Mouse (Mus musculus) MEL (cell line): ENCODE measurements at regions not wholly inside any gene's neighbourhood (a gene's known extent, or its start where the extent isn't known, plus 50 kb on each side); places are given as distances from the start of the nearest gene placed in this dataset.

Source experiments
- DNase-seq: peaks from one replicate; pipeline ENCODE4 v3.0.0; 2011; ENCODE audit warnings: low read depth, low spot score
- H3K27ac ChIP-seq: 2 replicates; pipeline ENCODE4 v1.5.1; 2012; ENCODE audit warnings: low read depth, mild to moderate bottlenecking, control low read depth, low read length, moderate library complexity; ENCODE audit not compliant: control insufficient read depth
- H3K27me3 ChIP-seq, 2 experiments: fragments of 150-350 bp in 1 of 2; sonication (generic) in 1 of 2; 2 replicates each; pipeline ENCODE4 v1.6.1; 2012; ENCODE audit warnings: low read length in 2 of 2, mild to moderate bottlenecking in 2 of 2, improper control_type of control experiment in 1 of 2, moderate library complexity in 1 of 2; ENCODE audit not compliant: insufficient read depth in 2 of 2, control insufficient read depth in 1 of 2
- H3K36me3 ChIP-seq, 2 experiments: 2 replicates each; pipeline ENCODE4 v1.6.1; 2012 to 2014; ENCODE audit warnings: low read length in 2 of 2, improper control_type of control experiment in 1 of 2, inconsistent platforms in 1 of 2, mild to moderate bottlenecking in 1 of 2; ENCODE audit not compliant: insufficient read depth in 2 of 2, control insufficient read depth in 1 of 2
- H3K4me1 ChIP-seq, 2 experiments: fragments of 150-350 bp in 1 of 2; sonication (generic) in 1 of 2; 2 replicates each; pipeline ENCODE4 v1.6.1; 2012; ENCODE audit warnings: low read length in 2 of 2, improper control_type of control experiment in 1 of 2, mild to moderate bottlenecking in 1 of 2; ENCODE audit not compliant: insufficient read depth in 2 of 2, control insufficient read depth in 1 of 2
- H3K4me3 ChIP-seq, 2 experiments: fragments of 150-350 bp in 1 of 2; sonication (generic) in 1 of 2; 2 replicates each; pipeline ENCODE4 v1.5.1; 2012; ENCODE audit warnings: low read depth in 2 of 2, low read length in 2 of 2, mild to moderate bottlenecking in 2 of 2, moderate library complexity in 2 of 2, control low read depth in 1 of 2, improper control_type of control experiment in 1 of 2; ENCODE audit not compliant: control insufficient read depth in 1 of 2, insufficient read depth in 1 of 2
- H3K79me2 ChIP-seq: 2 replicates; pipeline ENCODE4 v1.6.1; 2012; ENCODE audit warnings: mild to moderate bottlenecking, low read length, moderate library complexity; ENCODE audit not compliant: control insufficient read depth, poor library complexity, insufficient read depth
- H3K9ac ChIP-seq: 2 replicates; pipeline ENCODE4 v1.6.1; 2012; ENCODE audit warnings: low read depth, mild to moderate bottlenecking, control low read depth, low read length, moderate library complexity; ENCODE audit not compliant: control insufficient read depth, poor library complexity, severe bottlenecking
- H3K9me3 ChIP-seq: fragments of 150-350 bp; sonication (generic); replicated peaks from 2 replicates; pipeline ENCODE4 v1.6.1; 2012; ENCODE audit warnings: mild to moderate bottlenecking, low read length, improper control_type of control experiment, moderate library complexity; ENCODE audit not compliant: insufficient read depth
- BHLHE40 ChIP-seq: IDR thresholded peaks from 2 replicates; pipeline ENCODE4 v1.6.1; 2012; ENCODE audit warnings: low read depth, mild to moderate bottlenecking, inconsistent platforms, low read length, improper control_type of control experiment, borderline replicate concordance
- CHD1 ChIP-seq: IDR thresholded peaks from 2 replicates; pipeline ENCODE4 v1.6.1; 2012; ENCODE audit warnings: low read depth, mild to moderate bottlenecking, inconsistent platforms, low read length, improper control_type of control experiment
- CTCF ChIP-seq, 3 experiments: IDR thresholded peaks in 2 of 3; conservative IDR thresholded peaks in 1 of 3; 2 replicates each; pipeline ENCODE4 v1.5.1; 2011 to 2012; ENCODE audit warnings: low read length in 3 of 3, low read depth in 2 of 3, mild to moderate bottlenecking in 2 of 3, improper control_type of control experiment in 1 of 3, inconsistent platforms in 1 of 3, mixed read lengths in 1 of 3, moderate library complexity in 1 of 3; ENCODE audit not compliant: control insufficient read depth in 1 of 3, insufficient read depth in 1 of 3, poor library complexity in 1 of 3, severe bottlenecking in 1 of 3
- E2F4 ChIP-seq: IDR thresholded peaks from 2 replicates; pipeline ENCODE4 v1.6.1; 2011; ENCODE audit warnings: low read depth, low read length, improper control_type of control experiment, borderline replicate concordance
- ELF1 ChIP-seq: IDR thresholded peaks from 2 replicates; pipeline ENCODE4 v1.6.1; 2014; ENCODE audit warnings: low read depth, mild to moderate bottlenecking, inconsistent platforms, low read length, improper control_type of control experiment, moderate library complexity
- GABPA ChIP-seq: IDR thresholded peaks from 2 replicates; pipeline ENCODE4 v1.6.1; 2012; ENCODE audit warnings: low read depth, mild to moderate bottlenecking, inconsistent platforms, low read length, improper control_type of control experiment, moderate library complexity
- HCFC1 ChIP-seq: IDR thresholded peaks from 2 replicates; pipeline ENCODE4 v1.6.1; 2012; ENCODE audit warnings: low read depth, mild to moderate bottlenecking, inconsistent platforms, low read length, improper control_type of control experiment, moderate library complexity
- MEF2A ChIP-seq: IDR thresholded peaks from 2 replicates; pipeline ENCODE4 v1.6.1; 2014; ENCODE audit warnings: low read depth, mild to moderate bottlenecking, inconsistent platforms, low read length, improper control_type of control experiment; ENCODE audit not compliant: poor library complexity, insufficient replicate concordance, severe bottlenecking; ENCODE audit errors: extremely low read depth
- MXI1 ChIP-seq: IDR thresholded peaks from 2 replicates; pipeline ENCODE4 v1.6.1; 2011; ENCODE audit warnings: mild to moderate bottlenecking, low read depth, low read length, improper control_type of control experiment
- MYC ChIP-seq: IDR thresholded peaks from 2 replicates; pipeline ENCODE4 v1.6.1; 2011; ENCODE audit warnings: low read depth, mild to moderate bottlenecking, low read length, improper control_type of control experiment, moderate library complexity
- NRF1 ChIP-seq: IDR thresholded peaks from 2 replicates; pipeline ENCODE4 v1.6.1; 2014; ENCODE audit warnings: low read depth, mild to moderate bottlenecking, inconsistent platforms, low read length, improper control_type of control experiment, moderate library complexity; ENCODE audit not compliant: poor library complexity, insufficient read depth, severe bottlenecking
- POLR2A ChIP-seq, 2 experiments: IDR thresholded peaks; 2 replicates each; pipeline ENCODE4 v1.6.1; 2011 to 2012; ENCODE audit warnings: low read length in 2 of 2, mild to moderate bottlenecking in 2 of 2, control low read depth in 1 of 2, improper control_type of control experiment in 1 of 2, low read depth in 1 of 2, moderate library complexity in 1 of 2; ENCODE audit not compliant: control insufficient read depth in 1 of 2, insufficient read depth in 1 of 2, poor library complexity in 1 of 2
- RCOR1 ChIP-seq: IDR thresholded peaks from 2 replicates; pipeline ENCODE4 v1.6.1; 2012; ENCODE audit warnings: low read depth, mild to moderate bottlenecking, inconsistent platforms, low read length, improper control_type of control experiment
- SIN3A ChIP-seq: IDR thresholded peaks from 2 replicates; pipeline ENCODE4 v1.6.1; 2012; ENCODE audit warnings: low read length, improper control_type of control experiment, inconsistent platforms
- TBP ChIP-seq: IDR thresholded peaks from 2 replicates; pipeline ENCODE4 v1.8.0; 2011; ENCODE audit warnings: low read depth, low read length, improper control_type of control experiment
- TCF12 ChIP-seq: IDR thresholded peaks from 2 replicates; pipeline ENCODE4 v1.6.1; 2014; ENCODE audit warnings: low read depth, mild to moderate bottlenecking, inconsistent platforms, low read length, improper control_type of control experiment, moderate library complexity
- UBTF ChIP-seq: IDR thresholded peaks from 2 replicates; pipeline ENCODE4 v1.6.1; 2012; ENCODE audit warnings: low read depth, mild to moderate bottlenecking, inconsistent platforms, low read length, improper control_type of control experiment, moderate library complexity, borderline replicate concordance; ENCODE audit not compliant: insufficient read depth
- USF1 ChIP-seq: IDR thresholded peaks from 2 replicates; pipeline ENCODE4 v1.6.1; 2014; ENCODE audit warnings: low read depth, mild to moderate bottlenecking, inconsistent platforms, low read length, improper control_type of control experiment, moderate library complexity
- USF2 ChIP-seq, 2 experiments: IDR thresholded peaks; 2 replicates each; pipeline ENCODE4 v1.6.1; 2011 to 2012; ENCODE audit warnings: improper control_type of control experiment in 2 of 2, low read length in 2 of 2, borderline replicate concordance in 1 of 2, inconsistent platforms in 1 of 2, low read depth in 1 of 2, mild to moderate bottlenecking in 1 of 2; ENCODE audit not compliant: insufficient read depth in 1 of 2
- ZC3H11A ChIP-seq: IDR thresholded peaks from 2 replicates; pipeline ENCODE4 v1.6.1; 2012; ENCODE audit warnings: low read depth, mild to moderate bottlenecking, inconsistent platforms, low read length, improper control_type of control experiment
- ZKSCAN1 ChIP-seq: IDR thresholded peaks from 2 replicates; pipeline ENCODE4 v1.6.1; 2012; ENCODE audit warnings: low read depth, mild to moderate bottlenecking, inconsistent platforms, low read length, improper control_type of control experiment, moderate library complexity

- Histone ChIP-seq H3K79me2 (no peaks in the 10 kb centered on the region), H3K9ac (no peak overlapping the region), H3K4me1 (no peaks in the 10 kb centered on the region)
Observed at GRCm38 (mm10) chr1:13872536-13872935, 2220.6 kb downstream of the 4930444P10Rik start.

DNA sequence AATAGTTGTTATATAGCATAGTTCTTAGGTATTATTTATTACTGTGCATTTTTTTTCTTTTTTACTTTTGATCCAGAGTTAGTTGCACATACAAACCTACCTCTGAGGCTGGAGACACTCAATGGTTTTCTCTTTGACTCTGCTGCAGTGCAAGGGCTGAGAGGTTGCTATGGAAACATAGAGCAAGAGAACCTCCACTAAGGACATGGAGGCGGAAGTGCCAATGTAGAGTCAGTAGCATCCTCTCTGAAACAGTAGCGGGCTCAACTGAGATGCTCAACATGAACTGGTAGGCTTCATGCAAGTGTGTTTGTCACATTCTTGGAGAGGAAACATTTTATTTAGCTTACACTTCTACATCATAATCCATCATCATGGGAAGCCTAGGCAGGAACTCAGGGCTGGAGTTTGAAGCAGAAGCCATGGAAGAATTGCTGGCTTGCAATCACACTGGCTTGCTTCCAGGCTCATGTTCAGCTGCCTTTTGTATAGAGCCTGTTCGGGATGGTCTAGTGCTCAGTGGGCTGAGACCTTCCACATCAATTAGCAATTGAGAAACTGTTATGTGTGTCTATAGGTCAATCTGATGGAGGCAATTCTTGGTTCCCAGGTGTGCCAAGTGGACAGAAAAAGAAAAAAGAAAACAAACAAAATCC lies 2222.4 kb downstream of the 4930444P10Rik start:
- Histone ChIP-seq H3K9me3 (no peaks in the 10 kb centered on the region), H3K27me3 (no peaks in the 10 kb centered on the region), H3K79me2 (no peaks in the 10 kb centered on the region), H3K27ac (no peak overlapping the region), H3K36me3 (no peaks in the 10 kb centered on the region), H3K4me3 (no peak overlapping the region), H3K4me1 (no peaks in the 10 kb centered on the region), H3K9ac (no peak overlapping the region)
- DNase-seq = no peak
- TF ChIP-seq MYC (no peak), E2F4 (no peak)

More at GRCm38 (mm10) chr1:13872536-13872935, 2220.6 kb downstream of the 4930444P10Rik start:
- no peak for DNase-seq
- no peak overlapping the region for H3K4me3 ChIP-seq
- no peaks in the 10 kb centered on the region for H3K9me3 ChIP-seq
- no peaks in the 10 kb centered on the region for H3K36me3 ChIP-seq
- H3K27me3 ChIP-seq = no peaks in the 10 kb centered on the region
- H3K27ac ChIP-seq = no peak overlapping the region
- no peak for TF ChIP-seq TBP
- no peak for TF ChIP-seq HCFC1
- no peak for TF ChIP-seq CTCF (IDR thresholded peaks at IDR 0.05 in 2 of 3, conservative IDR thresholded peaks at IDR 0.05 in 1 of 3; ENCODE audit: control insufficient read depth in 1 of 3, insufficient read depth in 1 of 3, low read depth in 2 of 3, low read length in 3 of 3, poor library complexity in 1 of 3, severe bottlenecking in 1 of 3)
- no peak for TF ChIP-seq USF2 (IDR thresholded peaks at IDR 0.05; ENCODE audit: borderline replicate concordance in 1 of 2, insufficient read depth in 1 of 2, low read depth in 1 of 2, low read length in 2 of 2)
- no peak for TF ChIP-seq CHD1
- no peak for TF ChIP-seq UBTF
- TF ChIP-seq BHLHE40 = no peak
- TF ChIP-seq NRF1 = no peak
- no peak for TF ChIP-seq MEF2A
- no peak for TF ChIP-seq MXI1
- no peak for TF ChIP-seq ELF1
- TF ChIP-seq GABPA = no peak
- TF ChIP-seq POLR2A (IDR thresholded peaks at IDR 0.05; ENCODE audit: control insufficient read depth in 1 of 2, insufficient read depth in 1 of 2, low read depth in 1 of 2, low read length in 2 of 2, poor library complexity in 1 of 2) = no peak
- TF ChIP-seq USF1 = no peak
- TF ChIP-seq SIN3A = no peak
- TF ChIP-seq MYC = no peak
- TF ChIP-seq RCOR1 = no peak
- TF ChIP-seq TCF12 = no peak
- no peak for TF ChIP-seq ZC3H11A
- no peak for TF ChIP-seq ZKSCAN1
